Mouse (Mus musculus) megakaryocyte, embryonic 14.5 days (primary cell): ENCODE data around the gene Slc11a1.

Experiments
- FLI1 ChIP-seq: IDR thresholded peaks from 2 replicates; pipeline ENCODE4 v1.6.1; 2012; ENCODE audit warnings: low read length, inconsistent platforms, mixed read lengths
- GATA1 ChIP-seq: IDR thresholded peaks from 3 replicates; pipeline ENCODE4 v1.6.1; 2012; ENCODE audit warnings: mixed read lengths, low read length, inconsistent platforms, borderline replicate concordance

DNA sequence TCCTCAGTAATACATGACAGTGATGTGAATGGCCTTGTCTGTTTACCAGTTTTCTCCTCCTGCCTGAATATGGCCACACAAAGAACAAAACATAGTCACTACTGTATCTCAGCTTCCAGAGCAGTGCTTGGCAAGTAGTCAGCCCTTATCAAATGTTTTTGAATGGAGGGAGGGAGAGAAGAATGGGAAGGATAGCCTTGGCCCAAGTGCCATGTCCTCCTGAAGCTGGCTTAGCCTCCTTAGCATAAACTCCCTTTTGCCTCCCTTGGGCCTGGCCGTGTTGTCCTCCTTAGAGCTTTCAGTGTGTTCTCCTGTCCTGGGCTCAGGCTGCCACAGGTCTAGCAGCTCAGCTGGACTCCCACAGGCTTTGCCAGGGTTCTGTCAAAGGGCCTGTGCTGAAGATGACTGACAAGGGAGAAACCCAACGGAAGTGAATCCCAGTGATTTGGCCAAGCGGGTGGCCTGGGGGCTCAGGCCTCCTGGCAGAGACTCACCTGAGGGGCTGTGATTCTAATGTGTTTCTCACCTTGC, 37.7 kb upstream of the Slc11a1 start:
- TF ChIP-seq GATA1, result no peak
- TF ChIP-seq FLI1, result no peak
